ENCODE assay signal across 8 mouse cellular contexts in genomic region chrX:150956016-150956415, GRCm38 (mm10).
DNase-seq lines count a peak whose midpoint lies in the region; ATAC-seq and TF ChIP-seq lines count a peak whose summit lies in the region.
"Had no signal": no experiment of that assay in that cellular context is flagged by ENCODE, and none has a peak within 500 bp of the region (broad histone marks: within the 10 kb centered on the region; RNA-seq: fewer than 3 reads in every experiment).

No protein-coding gene starts in this region.

- no peak for TF ChIP-seq EP300 in stomach, postnatal 0 days (optimal IDR thresholded peaks at IDR 0.05)

- DNase-seq in lung, adult 2 months: no peak
- no peak for DNase-seq in hindbrain, embryonic 11.5 days (ENCODE audit: low spot score)
- no peak for DNase-seq in liver, embryonic 13.5 days
- DNase-seq in stomach, postnatal 0 days (ENCODE audit: low spot score): no peak
- DNase-seq in cerebellum, adult 11 months: no peak
- DNase-seq in testis, postnatal 14 days (ENCODE audit: low spot score): no peak

- no peaks in the 10 kb centered on the region for H3K27me3 ChIP-seq in lung, embryonic 16.5 days (ENCODE audit: control insufficient read depth, insufficient read depth, low read depth, low read length)
- no peaks in the 10 kb centered on the region for H3K27me3 ChIP-seq in hindbrain, embryonic 11.5 days (ENCODE audit: control insufficient read depth, insufficient read depth, low read length)
- H3K27me3 ChIP-seq in liver, embryonic 13.5 days: no peaks in the 10 kb centered on the region; the same call in 1 of the 2 replicates
- no peaks in the 10 kb centered on the region for H3K27me3 ChIP-seq in stomach, postnatal 0 days (ENCODE audit: control insufficient read depth, insufficient read depth, low read length)

- H3K9ac ChIP-seq in lung, embryonic 16.5 days (ENCODE audit: low read length): no peak overlapping the region
- no peak overlapping the region for H3K9ac ChIP-seq in hindbrain, embryonic 11.5 days (ENCODE audit: low read depth, low read length)
- H3K9ac ChIP-seq in liver, embryonic 13.5 days: no peak overlapping the region
- no peak overlapping the region for H3K9ac ChIP-seq in stomach, postnatal 0 days (ENCODE audit: low read length)

- no peaks in the 10 kb centered on the region for H3K36me3 ChIP-seq in lung, embryonic 16.5 days (ENCODE audit: control insufficient read depth, insufficient read depth, low read length)
- H3K36me3 ChIP-seq in hindbrain, embryonic 11.5 days (ENCODE audit: control insufficient read depth, insufficient read depth, low read length): no peaks in the 10 kb centered on the region
- no peaks in the 10 kb centered on the region for H3K36me3 ChIP-seq in liver, embryonic 13.5 days
- no peaks in the 10 kb centered on the region for H3K36me3 ChIP-seq in stomach, postnatal 0 days (ENCODE audit: control insufficient read depth, insufficient read depth, low read length)

- no peak overlapping the region; the same call in 1 of the 2 replicates for H3K27ac ChIP-seq in lung, embryonic 16.5 days (ENCODE audit: low read length)
- no peak overlapping the region for H3K27ac ChIP-seq in hindbrain, embryonic 11.5 days (ENCODE audit: low read depth, low read length)
- H3K27ac ChIP-seq in liver, embryonic 13.5 days: no peak overlapping the region
- no peak overlapping the region for H3K27ac ChIP-seq in stomach, postnatal 0 days (replicated peaks)

- no peaks in the 10 kb centered on the region for H3K9me3 ChIP-seq in lung, embryonic 16.5 days (ENCODE audit: control insufficient read depth, low read length)
- H3K9me3 ChIP-seq in hindbrain, embryonic 11.5 days (ENCODE audit: control insufficient read depth, low read length): no peaks in the 10 kb centered on the region
- no peaks in the 10 kb centered on the region for H3K9me3 ChIP-seq in liver, embryonic 13.5 days (replicated peaks)
- H3K9me3 ChIP-seq in stomach, postnatal 0 days (ENCODE audit: control insufficient read depth, low read length): no peaks in the 10 kb centered on the region

- TF ChIP-seq CTCF in lung, adult 2 months (IDR thresholded peaks at IDR 0.05; ENCODE audit: insufficient read depth, low read length): no peak
- no peak for TF ChIP-seq CTCF in stomach, postnatal 0 days (IDR thresholded peaks at IDR 0.05; ENCODE audit: low read depth)

- ATAC-seq in lung, embryonic 16.5 days (ENCODE audit: low read depth): peak; percentile 43
- no peak for ATAC-seq in hindbrain, embryonic 11.5 days (ENCODE audit: low FRiP score)
- no peak for ATAC-seq in liver, embryonic 13.5 days (ENCODE audit: low read depth)
- ATAC-seq in stomach, postnatal 0 days (ENCODE audit: low FRiP score, low TSS enrichment): no peak
- ATAC-seq: Patski had no signal

- peak overlapping the region; percentile 42 for H3K4me2 ChIP-seq in lung, embryonic 16.5 days (ENCODE audit: low read depth, low read length)
- H3K4me2 ChIP-seq in hindbrain, embryonic 11.5 days (replicated peaks; ENCODE audit: low read depth, low read length): peak overlapping the region; percentile 7; the same call in 1 of the 2 replicates
- H3K4me2 ChIP-seq in liver, embryonic 13.5 days: peak overlapping the region; percentile 43
- H3K4me2 ChIP-seq in stomach, postnatal 0 days (replicated peaks; ENCODE audit: low read depth): peak overlapping the region; percentile 21; the same call in 1 of the 2 replicates

- H3K4me3 ChIP-seq in lung, embryonic 16.5 days (ENCODE audit: low read length): no peak overlapping the region
- H3K4me3 ChIP-seq in lung, adult 2 months (replicated peaks; ENCODE audit: extremely low read depth, low read depth, low read length): no peak overlapping the region
- H3K4me3 ChIP-seq in hindbrain, embryonic 11.5 days (ENCODE audit: low read depth, low read length): no peak overlapping the region
- no peak overlapping the region for H3K4me3 ChIP-seq in liver, embryonic 13.5 days (replicated peaks)
- no peak overlapping the region for H3K4me3 ChIP-seq in stomach, postnatal 0 days (ENCODE audit: low read depth, low read length)

- TF ChIP-seq POLR2A in lung, adult 2 months (IDR thresholded peaks at IDR 0.05; ENCODE audit: borderline replicate concordance, extremely low read depth, low read depth, low read length): no peak

- WGBS in lung, embryonic 16.5 days: 66% methylated on average over 1 of the region's 1 CpGs
- WGBS in lung, adult 2 months: 81% methylated on average over 1 of the region's 1 CpGs
- WGBS in hindbrain, embryonic 11.5 days: 27% methylated on average over 1 of the region's 1 CpGs
- WGBS in liver, embryonic 13.5 days (ENCODE audit: insufficient replicate concordance): 65% methylated on average over 1 of the region's 1 CpGs
- 70% methylated on average over 1 of the region's 1 CpGs for WGBS in stomach, postnatal 0 days

- H3K4me1 ChIP-seq in lung, embryonic 16.5 days (replicated peaks; ENCODE audit: control insufficient read depth, insufficient read depth, low read length): no peaks in the 10 kb centered on the region
- 0 out of 2 replicates have a peak, but pooled peaks cover 4% of the 10 kb centered on the region for H3K4me1 ChIP-seq in lung, adult 2 months (ENCODE audit: control insufficient read depth, insufficient read depth, low read length)
- no peaks in the 10 kb centered on the region for H3K4me1 ChIP-seq in hindbrain, embryonic 11.5 days (replicated peaks; ENCODE audit: control insufficient read depth, insufficient read depth, low read length)
- H3K4me1 ChIP-seq in liver, embryonic 13.5 days (replicated peaks): no peaks in the 10 kb centered on the region
- H3K4me1 ChIP-seq in stomach, postnatal 0 days (replicated peaks; ENCODE audit: control insufficient read depth, insufficient read depth): no peaks in the 10 kb centered on the region
